Mouse (Mus musculus) common myeloid progenitor, adult 5-6 weeks (primary cell): ENCODE measurements at regions not wholly inside any gene's neighbourhood (a gene's known extent, or its start where the extent isn't known, plus 50 kb on each side); places are given as distances from the start of the nearest gene placed in this dataset.
"Not testable (repeated sequence)": the region's sequence is repeated elsewhere in the genome, so short reads cannot be mapped to it uniquely, and the experiment has no call there.

ENCODE experiments used
- ATAC-seq: replicated peaks from 2 replicates; pipeline ENCODE4 v1.8.0; 2016; ENCODE audit warnings: low read depth, mild to moderate bottlenecking, moderate TSS enrichment, inconsistent platforms; ENCODE audit not compliant: poor library complexity, severe bottlenecking

GRCm38 (mm10) chr17:27291176-27291575 is 86.9 kb upstream of the Lemd2 start:
- no peak for ATAC-seq

- no peak for ATAC-seq
These were observed 86.0 kb upstream of the Lemd2 start for GRCm38 (mm10) chr17:27290311-27290710.

- ATAC-seq = not testable (repeated sequence)
These were observed 85.5 kb upstream of the Lemd2 start for GRCm38 (mm10) chr17:27289804-27290203.

- ATAC-seq = not testable (repeated sequence)
These were observed 83.7 kb upstream of the Lemd2 start for GRCm38 (mm10) chr17:27287986-27288385.

GRCm38 (mm10) chr17:27281241-27281640 is 77.0 kb upstream of the Lemd2 start:
- no peak for ATAC-seq

GRCm38 (mm10) chr17:27279491-27280288 is 75.4 kb upstream of the Lemd2 start:
- ATAC-seq = not testable (repeated sequence)

GRCm38 (mm10) chr17:27277786-27278185 is 73.5 kb upstream of the Lemd2 start:
- ATAC-seq = not testable (repeated sequence)

GRCm38 (mm10) chr17:27271756-27272155 is 67.5 kb upstream of the Lemd2 start:
- not testable (repeated sequence) for ATAC-seq

- ATAC-seq = not testable (repeated sequence)
These were observed 66.5 kb upstream of the Lemd2 start for GRCm38 (mm10) chr17:27270776-27271175.

GRCm38 (mm10) chr17:27264607-27265006 is 60.3 kb upstream of the Lemd2 start:
- not testable (repeated sequence) for ATAC-seq

GRCm38 (mm10) chr17:27262607-27263006 is 58.3 kb upstream of the Lemd2 start:
- no peak for ATAC-seq

- ATAC-seq = no peak
These were observed 57.7 kb upstream of the Lemd2 start for GRCm38 (mm10) chr17:27261981-27262380.

- ATAC-seq = no peak
These were observed 57.0 kb upstream of the Lemd2 start for GRCm38 (mm10) chr17:27261251-27261650.

GRCm38 (mm10) chr17:27260116-27260515 is 55.8 kb upstream of the Lemd2 start:
- ATAC-seq = no peak

GRCm38 (mm10) chr17:27257345-27257744 is 53.1 kb upstream of the Lemd2 start:
- ATAC-seq = no peak

- no peak for ATAC-seq
These were observed 51.5 kb upstream of the Lemd2 start for GRCm38 (mm10) chr17:27255804-27256203.
